Mouse (Mus musculus) hindbrain, embryonic 12.5 days (tissue): ENCODE results near the gene Galnt13. TPM values are rescaled to one million over a fixed set of nuclear protein-coding genes. Genes with fewer than 3 reads are reported as not detected.

Source experiments
- ATAC-seq: fragments of 200-750 bp; cut with Nextera tagmentation; 2 replicates; pipeline ENCODE4 v1.8.0; 2017; ENCODE audit warnings: moderate TSS enrichment; ENCODE audit not compliant: low FRiP score
- H3K27ac ChIP-seq: fragments of 300-500 bp; sonication (generic); 2 replicates; pipeline ENCODE4 v1.5.1; 2016; ENCODE audit warnings: mild to moderate bottlenecking
- H3K27me3 ChIP-seq: fragments of 300-500 bp; sonication (generic); 2 replicates; pipeline ENCODE4 v1.6.1; 2016; ENCODE audit warnings: mild to moderate bottlenecking
- H3K36me3 ChIP-seq: fragments of 300-500 bp; sonication (generic); 2 replicates; pipeline ENCODE4 v1.6.1; 2016; ENCODE audit warnings: mild to moderate bottlenecking
- H3K4me1 ChIP-seq: fragments of 300-500 bp; sonication (generic); 2 replicates; pipeline ENCODE4 v1.6.1; 2016
- H3K4me2 ChIP-seq: fragments of 300-500 bp; sonication (generic); replicated peaks from 2 replicates; pipeline ENCODE4 v1.6.1; 2016; ENCODE audit warnings: mild to moderate bottlenecking
- H3K4me3 ChIP-seq: fragments of 300-500 bp; sonication (generic); 2 replicates; pipeline ENCODE4 v1.5.1; 2016; ENCODE audit warnings: mild to moderate bottlenecking
- H3K9ac ChIP-seq: fragments of 300-500 bp; sonication (generic); 2 replicates; pipeline ENCODE4 v1.6.1; 2016; ENCODE audit warnings: mild to moderate bottlenecking, moderate library complexity
- H3K9me3 ChIP-seq: fragments of 300-500 bp; sonication (generic); replicated peaks from 2 replicates; pipeline ENCODE4 v1.6.1; 2016; ENCODE audit warnings: mild to moderate bottlenecking
- WGBS: fragments of 180-500 bp; shearing (Covaris S2); methylation state at CpG from one replicate; pipeline ENCODE4 v1.1.7; 2016; 5-methylcytosine and 5-hydroxymethylcytosine counted together
- polyA plus RNA-seq: library from polyadenylated mRNA; unstranded; fragments of >200 nt; fragmentation: Nextera tagmentation; extraction: Ambion mirVana; gene quantifications from 2 replicates; pipeline ENCODE4 v1.2.1, GENCODE M21; 2016

The Galnt13 gene
- polyA plus RNA-seq = 5.1 and 6.2 TPM in 2 replicates

GRCm38 (mm10) chr2:54435937-54436735 is at the start of gene Galnt13:
Gene Galnt13 (plus strand): TSS chr2:54436317.
- H3K4me2 ChIP-seq = peak within 1 kb of the TSS; percentile 95
- H3K9ac ChIP-seq = peak within 1 kb of the TSS; percentile 71
- no peaks in the 10 kb centered on the region for H3K36me3 ChIP-seq
- H3K4me3 ChIP-seq = peak within 1 kb of the TSS; percentile 65
- under 1% methylated on average over 70 of the region's 81 CpGs for whole genome bisulfite sequencing
- ATAC-seq = peak; percentile 94
- peak within 1 kb of the TSS; percentile 76 for H3K27ac ChIP-seq
- no peaks in the 10 kb centered on the region for H3K4me1 ChIP-seq
- H3K9me3 ChIP-seq = no peaks in the 10 kb centered on the region
- peaks cover 21% of the 10 kb centered on the region for H3K27me3 ChIP-seq

- Histone ChIP-seq H3K9me3 (no peaks in the 10 kb centered on the region), H3K27me3 (peaks cover 3% of the 10 kb centered on the region; the same call in 1 of the 2 replicates), H3K27ac (no peak overlapping the region), H3K4me2 (no peak overlapping the region), H3K4me1 (no peaks in the 10 kb centered on the region), H3K4me3 (no peak overlapping the region), H3K9ac (no peak overlapping the region), H3K36me3 (no peaks in the 10 kb centered on the region)
- WGBS = 52% methylated on average over 2 of the region's 2 CpGs
- ATAC-seq = no peak
These were observed 5.1 kb upstream of the Galnt13 start for GRCm38 (mm10) chr2:54431060-54431459.

GRCm38 (mm10) chr2:54435380-54435779 is 737 bp upstream of the Galnt13 start:
- Histone ChIP-seq H3K36me3 (no peaks in the 10 kb centered on the region), H3K4me1 (no peaks in the 10 kb centered on the region), H3K4me2 (peak overlapping the region; percentile 95), H3K27ac (no peak overlapping the region), H3K4me3 (peak overlapping the region; percentile 65), H3K27me3 (peaks cover 21% of the 10 kb centered on the region), H3K9me3 (no peaks in the 10 kb centered on the region), H3K9ac (peak overlapping the region; percentile 71; the same call in 1 of the 2 replicates)
- ATAC-seq = peak; percentile 4; the same call in 1 of the 2 replicates
- 48% methylated on average over 10 of the region's 10 CpGs for WGBS

- 2% methylated on average over 40 of the region's 42 CpGs for WGBS
- Histone ChIP-seq H3K9ac (peak overlapping the region; percentile 71), H3K9me3 (no peaks in the 10 kb centered on the region), H3K27ac (peak overlapping the region; percentile 76), H3K36me3 (no peaks in the 10 kb centered on the region), H3K27me3 (peaks cover 21% of the 10 kb centered on the region), H3K4me3 (peak overlapping the region; percentile 65), H3K4me1 (no peaks in the 10 kb centered on the region), H3K4me2 (peak overlapping the region; percentile 95)
- peak; percentile 65 for ATAC-seq
These were observed 801 bp downstream of the Galnt13 start for GRCm38 (mm10) chr2:54436736-54437500.

- Histone ChIP-seq H3K4me3 (peak overlapping the region; percentile 65), H3K4me2 (peak overlapping the region; percentile 95), H3K9me3 (no peaks in the 10 kb centered on the region), H3K4me1 (no peaks in the 10 kb centered on the region), H3K36me3 (no peaks in the 10 kb centered on the region), H3K27ac (peak overlapping the region; percentile 23; the same call in 1 of the 2 replicates), H3K27me3 (peaks cover 21% of the 10 kb centered on the region), H3K9ac (peak overlapping the region; percentile 71)
- 4% methylated on average over 9 of the region's 9 CpGs for WGBS
- no peak for ATAC-seq
These were observed 1.3 kb downstream of the Galnt13 start for GRCm38 (mm10) chr2:54437501-54437830.

- H3K4me2 ChIP-seq = no peak overlapping the region
- no peak for ATAC-seq
- H3K4me1 ChIP-seq = no peaks in the 10 kb centered on the region
- H3K4me3 ChIP-seq = no peak overlapping the region
- peaks cover under 1% of the 10 kb centered on the region for H3K27me3 ChIP-seq
- H3K36me3 ChIP-seq = no peaks in the 10 kb centered on the region
- 83% methylated on average over 9 of the region's 9 CpGs for WGBS
- H3K9ac ChIP-seq = no peak overlapping the region
- no peak overlapping the region for H3K27ac ChIP-seq
- H3K9me3 ChIP-seq = no peaks in the 10 kb centered on the region
These were observed 6.8 kb downstream of the Galnt13 start for GRCm38 (mm10) chr2:54442734-54443500.

- H3K36me3 ChIP-seq = no peaks in the 10 kb centered on the region
- H3K4me1 ChIP-seq = no peaks in the 10 kb centered on the region
- H3K4me2 ChIP-seq = no peak overlapping the region
- H3K4me3 ChIP-seq = no peak overlapping the region
- 77% methylated on average over 5 of the region's 5 CpGs for WGBS
- no peak overlapping the region for H3K9ac ChIP-seq
- no peaks in the 10 kb centered on the region for H3K9me3 ChIP-seq
- no peaks in the 10 kb centered on the region for H3K27me3 ChIP-seq
- no peak overlapping the region for H3K27ac ChIP-seq
- ATAC-seq = no peak
These were observed 47.3 kb downstream of the Galnt13 start for GRCm38 (mm10) chr2:54483426-54483825.

GRCm38 (mm10) chr2:54522989-54523388 is 86.9 kb downstream of the Galnt13 start:
- no peak overlapping the region for H3K9ac ChIP-seq
- H3K27me3 ChIP-seq = no peaks in the 10 kb centered on the region
- no peaks in the 10 kb centered on the region for H3K9me3 ChIP-seq
- WGBS = 90% methylated on average over 3 of the region's 3 CpGs
- ATAC-seq = no peak
- H3K27ac ChIP-seq = no peak overlapping the region
- no peak overlapping the region for H3K4me2 ChIP-seq
- H3K4me3 ChIP-seq = no peak overlapping the region
- H3K4me1 ChIP-seq = no peaks in the 10 kb centered on the region
- H3K36me3 ChIP-seq = no peaks in the 10 kb centered on the region

GRCm38 (mm10) chr2:54527073-54527472 is 91.0 kb downstream of the Galnt13 start:
- Histone ChIP-seq H3K4me1 (no peaks in the 10 kb centered on the region), H3K4me2 (no peak overlapping the region), H3K36me3 (no peaks in the 10 kb centered on the region), H3K27ac (no peak overlapping the region), H3K4me3 (no peak overlapping the region), H3K27me3 (no peaks in the 10 kb centered on the region), H3K9ac (no peak overlapping the region), H3K9me3 (no peaks in the 10 kb centered on the region)
- 82% methylated on average over 3 of the region's 3 CpGs for WGBS
- ATAC-seq = no peak

- Histone ChIP-seq H3K4me1 (no peaks in the 10 kb centered on the region), H3K4me2 (no peak overlapping the region), H3K9me3 (no peaks in the 10 kb centered on the region), H3K36me3 (no peaks in the 10 kb centered on the region), H3K27ac (no peak overlapping the region), H3K27me3 (no peaks in the 10 kb centered on the region), H3K4me3 (no peak overlapping the region), H3K9ac (no peak overlapping the region)
- no peak for ATAC-seq
- WGBS = 89% methylated on average over 10 of the region's 10 CpGs
These were observed 122.4 kb downstream of the Galnt13 start for GRCm38 (mm10) chr2:54558357-54559153.

- Histone ChIP-seq H3K27ac (no peak overlapping the region), H3K9me3 (no peaks in the 10 kb centered on the region), H3K9ac (no peak overlapping the region), H3K4me3 (no peak overlapping the region), H3K36me3 (no peaks in the 10 kb centered on the region), H3K4me1 (no peaks in the 10 kb centered on the region), H3K27me3 (no peaks in the 10 kb centered on the region), H3K4me2 (no peak overlapping the region)
- no peak for ATAC-seq
- 92% methylated on average over 3 of the region's 3 CpGs for WGBS
These were observed 129.0 kb downstream of the Galnt13 start for GRCm38 (mm10) chr2:54565068-54565467.
